Mouse (Mus musculus): ENCODE measurements around the gene Mpv17. TPM values are rescaled to one million over a fixed set of nuclear protein-coding genes. Genes with fewer than 3 reads are reported as not detected.
A peak's percentile ranks its signal among the peaks of the same experiment; 100 is the strongest.

Mpv17 gene
- polyA plus RNA-seq, 1 experiment from 2014 or later, result 73.4 TPM

GRCm38 (mm10) chr5:31138241-31138967, 15.6 kb downstream of the Mpv17 start, which contains the start of gene Ucn:
Ucn (minus strand) TSS chr5:31138829.
- peaks cover 62% of the 10 kb centered on the region for H3K27me3 ChIP-seq
- no peak for ATAC-seq (ENCODE audit: insufficient number of reproducible peaks, low FRiP score, low TSS enrichment, low read depth)
- peaks cover 10% of the 10 kb centered on the region for H3K36me3 ChIP-seq
- peaks cover 19% of the 10 kb centered on the region for H3K4me1 ChIP-seq
- H3K27ac ChIP-seq (replicated peaks), result no peak within 1 kb of the TSS
- H3K9ac ChIP-seq, result no peak within 1 kb of the TSS
- WGBS, result 2% methylated on average over 52 of the region's 52 CpGs
- peak within 1 kb of the TSS; percentile 4; the same call in 1 of the 2 replicates for H3K4me3 ChIP-seq (replicated peaks)
- peak within 1 kb of the TSS; percentile 27 for H3K4me2 ChIP-seq (replicated peaks)
- no peaks in the 10 kb centered on the region for H3K9me3 ChIP-seq (replicated peaks)

- Histone ChIP-seq H3K4me1 (peaks cover 19% of the 10 kb centered on the region), H3K4me3 (replicated peaks) (peak overlapping the region; percentile 4; the same call in 1 of the 2 replicates), H3K36me3 (peaks cover 7% of the 10 kb centered on the region; the same call in 1 of the 2 replicates), H3K9ac (no peak overlapping the region), H3K9me3 (replicated peaks) (no peaks in the 10 kb centered on the region), H3K4me2 (replicated peaks) (no peak overlapping the region), H3K27me3 (peaks cover 62% of the 10 kb centered on the region), H3K27ac (replicated peaks) (no peak overlapping the region)
- ATAC-seq (ENCODE audit: insufficient number of reproducible peaks, low FRiP score, low TSS enrichment, low read depth), result no peak
- WGBS, result under 1% methylated on average over 13 of the region's 13 CpGs
Measured at GRCm38 (mm10) chr5:31137658-31138057, 16.4 kb downstream of the Mpv17 start.

- H3K4me3 ChIP-seq (replicated peaks), result no peak overlapping the region
- peaks cover 62% of the 10 kb centered on the region for H3K27me3 ChIP-seq
- ATAC-seq (ENCODE audit: insufficient number of reproducible peaks, low FRiP score, low TSS enrichment, low read depth), result 0 out of 2 replicates have a peak, but pooled peaks have one; percentile 11
- no peak overlapping the region for H3K4me2 ChIP-seq (replicated peaks)
- peaks cover 7% of the 10 kb centered on the region; the same call in 1 of the 2 replicates for H3K36me3 ChIP-seq
- peaks cover 19% of the 10 kb centered on the region for H3K4me1 ChIP-seq
- no peaks in the 10 kb centered on the region for H3K9me3 ChIP-seq (replicated peaks)
- WGBS, result 1% methylated on average over 32 of the region's 33 CpGs
- H3K27ac ChIP-seq (replicated peaks), result no peak overlapping the region
- H3K9ac ChIP-seq, result no peak overlapping the region
Measured at GRCm38 (mm10) chr5:31136730-31137424, 17.2 kb downstream of the Mpv17 start.

- Histone ChIP-seq H3K9ac (no peak overlapping the region), H3K9me3 (replicated peaks) (no peaks in the 10 kb centered on the region), H3K4me1 (no peaks in the 10 kb centered on the region), H3K27me3 (no peaks in the 10 kb centered on the region; the same call in 1 of the 2 replicates), H3K27ac (replicated peaks) (no peak overlapping the region), H3K4me2 (replicated peaks) (no peak overlapping the region), H3K4me3 (replicated peaks) (no peak overlapping the region), H3K36me3 (no peaks in the 10 kb centered on the region)
- no peak for ATAC-seq (ENCODE audit: insufficient number of reproducible peaks, low FRiP score, low TSS enrichment, low read depth)
- WGBS, result 41% methylated on average over 5 of the region's 5 CpGs
Measured at GRCm38 (mm10) chr5:31126050-31126449, 28.0 kb downstream of the Mpv17 start.

GRCm38 (mm10) chr5:31123481-31123880, 30.6 kb downstream of the Mpv17 start:
- Histone ChIP-seq H3K4me3 (replicated peaks) (no peak overlapping the region), H3K4me1 (no peaks in the 10 kb centered on the region), H3K9me3 (replicated peaks) (no peaks in the 10 kb centered on the region), H3K9ac (no peak overlapping the region), H3K27me3 (no peaks in the 10 kb centered on the region), H3K27ac (replicated peaks) (no peak overlapping the region), H3K4me2 (replicated peaks) (no peak overlapping the region), H3K36me3 (no peaks in the 10 kb centered on the region)
- 26% methylated on average over 2 of the region's 2 CpGs for WGBS
- ATAC-seq (ENCODE audit: insufficient number of reproducible peaks, low FRiP score, low TSS enrichment, low read depth), result no peak

- Histone ChIP-seq H3K27me3 (0 out of 2 replicates have a peak, but pooled peaks cover 3% of the 10 kb centered on the region), H3K27ac (replicated peaks) (no peak overlapping the region), H3K9ac (no peak overlapping the region), H3K4me1 (no peaks in the 10 kb centered on the region), H3K4me3 (replicated peaks) (no peak overlapping the region), H3K4me2 (replicated peaks) (no peak overlapping the region), H3K36me3 (no peaks in the 10 kb centered on the region), H3K9me3 (replicated peaks) (no peaks in the 10 kb centered on the region)
- WGBS, result 79% methylated on average over 8 of the region's 8 CpGs
- ATAC-seq (ENCODE audit: insufficient number of reproducible peaks, low FRiP score, low TSS enrichment, low read depth), result no peak
Measured at GRCm38 (mm10) chr5:31121111-31121510, 32.9 kb downstream of the Mpv17 start.

- Histone ChIP-seq H3K27ac (replicated peaks) (no peak overlapping the region), H3K4me2 (replicated peaks) (no peak overlapping the region), H3K9ac (no peak overlapping the region), H3K36me3 (no peaks in the 10 kb centered on the region), H3K9me3 (replicated peaks) (no peaks in the 10 kb centered on the region), H3K4me3 (replicated peaks) (no peak overlapping the region), H3K27me3 (0 out of 2 replicates have a peak, but pooled peaks cover 3% of the 10 kb centered on the region), H3K4me1 (no peaks in the 10 kb centered on the region)
- WGBS, result 26% methylated on average over 10 of the region's 10 CpGs
- no peak for ATAC-seq (ENCODE audit: insufficient number of reproducible peaks, low FRiP score, low TSS enrichment, low read depth)
Measured at GRCm38 (mm10) chr5:31116912-31117311, 37.1 kb downstream of the Mpv17 start.

GRCm38 (mm10) chr5:31116354-31116753, 37.7 kb downstream of the Mpv17 start, which contains the start of gene Trim54:
Trim54 (plus strand) TSS chr5:31116712.
- H3K9ac ChIP-seq, result no peak within 1 kb of the TSS
- WGBS, result 34% methylated on average over 3 of the region's 3 CpGs
- H3K27ac ChIP-seq (replicated peaks), result no peak within 1 kb of the TSS
- 0 out of 2 replicates have a peak, but pooled peaks cover 3% of the 10 kb centered on the region for H3K27me3 ChIP-seq
- no peak within 1 kb of the TSS for H3K4me2 ChIP-seq (replicated peaks)
- no peaks in the 10 kb centered on the region for H3K9me3 ChIP-seq (replicated peaks)
- no peaks in the 10 kb centered on the region for H3K4me1 ChIP-seq
- no peak within 1 kb of the TSS for H3K4me3 ChIP-seq (replicated peaks)
- H3K36me3 ChIP-seq, result no peaks in the 10 kb centered on the region
- no peak for ATAC-seq (ENCODE audit: insufficient number of reproducible peaks, low FRiP score, low TSS enrichment, low read depth)

- Histone ChIP-seq H3K4me1 (no peaks in the 10 kb centered on the region), H3K4me2 (replicated peaks) (no peak overlapping the region), H3K9me3 (replicated peaks) (no peaks in the 10 kb centered on the region), H3K27me3 (no peaks in the 10 kb centered on the region), H3K4me3 (replicated peaks) (no peak overlapping the region), H3K9ac (no peak overlapping the region), H3K27ac (replicated peaks) (no peak overlapping the region), H3K36me3 (no peaks in the 10 kb centered on the region)
- WGBS, result 35% methylated on average over 7 of the region's 7 CpGs
- ATAC-seq (ENCODE audit: insufficient number of reproducible peaks, low FRiP score, low TSS enrichment, low read depth), result no peak
Measured at GRCm38 (mm10) chr5:31110781-31111180, 43.3 kb downstream of the Mpv17 start.

GRCm38 (mm10) chr5:31108000-31108490, 46.0 kb downstream of the Mpv17 start, which contains the start of gene Slc30a3:
Slc30a3 (minus strand) TSS chr5:31108237.
- no peak within 1 kb of the TSS for H3K4me3 ChIP-seq (replicated peaks)
- no peaks in the 10 kb centered on the region for H3K36me3 ChIP-seq
- no peaks in the 10 kb centered on the region for H3K4me1 ChIP-seq
- no peak within 1 kb of the TSS for H3K9ac ChIP-seq
- no peak within 1 kb of the TSS for H3K27ac ChIP-seq (replicated peaks)
- H3K27me3 ChIP-seq, result 0 out of 2 replicates have a peak, but pooled peaks cover 3% of the 10 kb centered on the region
- no peak within 1 kb of the TSS for H3K4me2 ChIP-seq (replicated peaks)
- no peak for ATAC-seq (ENCODE audit: insufficient number of reproducible peaks, low FRiP score, low TSS enrichment, low read depth)
- H3K9me3 ChIP-seq (replicated peaks), result no peaks in the 10 kb centered on the region
- 90% methylated on average over 18 of the region's 18 CpGs for WGBS

- no peak within 1 kb of the TSS for H3K4me2 ChIP-seq (replicated peaks)
- WGBS, result 77% methylated on average over 9 of the region's 9 CpGs
- no peaks in the 10 kb centered on the region for H3K4me1 ChIP-seq
- H3K9ac ChIP-seq, result no peak within 1 kb of the TSS
- no peaks in the 10 kb centered on the region for H3K9me3 ChIP-seq (replicated peaks)
- H3K27ac ChIP-seq (replicated peaks), result no peak within 1 kb of the TSS
- H3K4me3 ChIP-seq (replicated peaks), result no peak within 1 kb of the TSS
- H3K36me3 ChIP-seq, result no peaks in the 10 kb centered on the region
- no peak for ATAC-seq (ENCODE audit: insufficient number of reproducible peaks, low FRiP score, low TSS enrichment, low read depth)
- H3K27me3 ChIP-seq, result 0 out of 2 replicates have a peak, but pooled peaks cover 3% of the 10 kb centered on the region
Measured at GRCm38 (mm10) chr5:31105814-31106335, 48.2 kb downstream of the Mpv17 start, which contains the start of gene Dnajc5g. Dnajc5g (plus strand) TSS chr5:31106285.

Data from embryonic facial prominence, embryonic 15.5 days (tissue).